Mouse (Mus musculus): ENCODE data around the gene Gusb. TPM values are rescaled to one million over a fixed set of nuclear protein-coding genes. Genes with fewer than 3 reads are reported as not detected.

The Gusb gene
- polyA plus RNA-seq, 1 experiment from 2014 or later: 110 TPM

DNA sequence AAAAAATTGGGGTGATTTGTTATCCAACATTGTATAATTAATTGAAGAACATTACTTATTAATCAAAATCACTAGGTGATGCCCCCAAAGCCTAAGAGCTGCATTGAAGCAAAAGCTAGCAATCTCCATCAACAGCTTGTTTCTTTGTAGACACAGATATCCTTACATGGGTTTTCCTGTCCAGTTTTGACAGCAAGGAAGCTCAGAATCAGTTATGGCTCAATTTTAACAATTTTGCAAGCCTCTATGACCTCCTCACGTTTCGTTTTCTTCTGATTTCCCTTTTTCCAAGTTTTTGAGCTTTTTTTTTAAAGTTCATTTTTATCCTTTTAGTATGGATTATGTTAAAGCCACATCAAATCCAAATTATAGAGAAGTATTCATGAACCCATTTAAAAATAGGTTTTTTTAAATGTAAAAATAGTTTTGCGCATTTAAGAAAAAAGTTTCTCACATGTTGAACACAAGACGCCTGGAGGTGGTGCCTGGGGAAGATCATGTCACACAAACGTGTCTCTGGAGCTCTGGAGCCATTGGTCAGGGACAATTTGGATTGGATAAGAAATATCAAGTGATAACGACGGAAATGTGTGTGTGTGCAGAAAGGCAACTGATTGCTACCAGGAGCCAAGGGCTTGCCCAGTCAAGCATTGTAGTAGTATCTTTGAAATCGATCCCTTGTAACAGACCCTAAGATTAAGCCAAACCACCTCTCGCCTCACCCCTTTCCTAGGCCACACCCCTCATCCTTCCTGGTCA is 61.9 kb downstream of the Gusb start:
- ATAC-seq: peak; percentile 50; the same call in 1 of the 2 replicates
- no peaks in the 10 kb centered on the region for H3K36me3 ChIP-seq (ENCODE audit: control insufficient read depth, insufficient read depth, low read length)
- H3K4me2 ChIP-seq (ENCODE audit: low read depth, low read length): peak overlapping the region; percentile 50
- peak overlapping the region; percentile 36; the same call in 1 of the 2 replicates for H3K9ac ChIP-seq (ENCODE audit: low read depth, low read length)
- H3K27me3 ChIP-seq (replicated peaks; ENCODE audit: control insufficient read depth, insufficient read depth, low read length): no peaks in the 10 kb centered on the region
- H3K27ac ChIP-seq (ENCODE audit: low read length): peak overlapping the region; percentile 52
- H3K4me1 ChIP-seq (ENCODE audit: control insufficient read depth, insufficient read depth, low read length): 0 out of 2 replicates have a peak, but pooled peaks cover 2% of the 10 kb centered on the region
- WGBS: 5% methylated on average over 9 of the region's 9 CpGs
- H3K4me3 ChIP-seq (ENCODE audit: low read length): peak overlapping the region; percentile 57
- H3K9me3 ChIP-seq (ENCODE audit: control insufficient read depth, low read length): no peaks in the 10 kb centered on the region

- no peak for ATAC-seq
- Histone ChIP-seq H3K4me1 (ENCODE audit: control insufficient read depth, insufficient read depth, low read length) (0 out of 2 replicates have a peak, but pooled peaks cover 2% of the 10 kb centered on the region), H3K4me3 (ENCODE audit: low read length) (no peak overlapping the region), H3K9ac (ENCODE audit: low read depth, low read length) (no peak overlapping the region), H3K27me3 (replicated peaks; ENCODE audit: control insufficient read depth, insufficient read depth, low read length) (no peaks in the 10 kb centered on the region), H3K9me3 (ENCODE audit: control insufficient read depth, low read length) (no peaks in the 10 kb centered on the region), H3K4me2 (ENCODE audit: low read depth, low read length) (no peak overlapping the region), H3K27ac (ENCODE audit: low read length) (no peak overlapping the region), H3K36me3 (ENCODE audit: control insufficient read depth, insufficient read depth, low read length) (no peaks in the 10 kb centered on the region)
- WGBS: 49% methylated on average over 2 of the region's 2 CpGs
Observed at GRCm38 (mm10) chr5:129940281-129940680, 62.6 kb downstream of the Gusb start.

Other genes with a start within 250 kb of the Gusb start
- 48.0 and 57.1 TPM in 2 replicates for gene Psph, start 215.6 kb downstream of the Gusb start, polyA plus RNA-seq (2015; fragmentation: Nextera tagmentation; extraction: Ambion mirVana)
- 33.4 and 35.3 TPM in 2 replicates for gene Sumf2, start 156.1 kb downstream of the Gusb start, polyA plus RNA-seq (2015; fragmentation: Nextera tagmentation; extraction: Ambion mirVana)
- gene Chchd2, start 115.6 kb downstream of the Gusb start, polyA plus RNA-seq (2015; fragmentation: Nextera tagmentation; extraction: Ambion mirVana): 1,153 and 1,157 TPM in 2 replicates
- 2.2 and 2.4 TPM in 2 replicates for gene Zbed5, start 107.3 kb downstream of the Gusb start, polyA plus RNA-seq (2015; fragmentation: Nextera tagmentation; extraction: Ambion mirVana)
- gene Phkg1, start 104.5 kb downstream of the Gusb start, polyA plus RNA-seq (2015; fragmentation: Nextera tagmentation; extraction: Ambion mirVana): 0.11 TPM in 1 of 2 replicates, not detected in the other
- 2.1 and 2.3 TPM in 2 replicates for gene Nupr1l, start 94.5 kb downstream of the Gusb start, polyA plus RNA-seq (2015; fragmentation: Nextera tagmentation; extraction: Ambion mirVana)
- 22.1 and 28.8 TPM in 2 replicates for gene Vkorc1l1, start 61.1 kb downstream of the Gusb start, polyA plus RNA-seq (2015; fragmentation: Nextera tagmentation; extraction: Ambion mirVana)
- gene Asl, start 26.2 kb upstream of the Gusb start, polyA plus RNA-seq (2015; fragmentation: Nextera tagmentation; extraction: Ambion mirVana): 74.1 and 89.4 TPM in 2 replicates
- 37.2 and 38.7 TPM in 2 replicates for gene Crcp, start 26.2 kb upstream of the Gusb start, polyA plus RNA-seq (2015; fragmentation: Nextera tagmentation; extraction: Ambion mirVana)
- 46.4 and 51.7 TPM in 2 replicates for gene Tpst1, start 70.3 kb upstream of the Gusb start, polyA plus RNA-seq (2015; fragmentation: Nextera tagmentation; extraction: Ambion mirVana)
- 3.7 and 4.1 TPM in 2 replicates for gene Kctd7, start 141.8 kb upstream of the Gusb start, polyA plus RNA-seq (2015; fragmentation: Nextera tagmentation; extraction: Ambion mirVana)
- gene Rabgef1, start 168.7 kb upstream of the Gusb start, polyA plus RNA-seq (2015; fragmentation: Nextera tagmentation; extraction: Ambion mirVana): 26.1 and 26.8 TPM in 2 replicates
- gene Tmem248, start 214.0 kb upstream of the Gusb start, polyA plus RNA-seq (2015; fragmentation: Nextera tagmentation; extraction: Ambion mirVana): 27.3 and 28.6 TPM in 2 replicates